Mouse (Mus musculus) intestine, postnatal 0 days (tissue): ENCODE data around the gene Actrt2. TPM values are rescaled to one million over a fixed set of nuclear protein-coding genes. Genes with fewer than 3 reads are reported as not detected.

ENCODE experiments used
- ATAC-seq: fragments of 200-750 bp; cut with Nextera tagmentation; 2 replicates; pipeline ENCODE4 v1.8.0; 2017; ENCODE audit warnings: mild to moderate bottlenecking, moderate TSS enrichment, moderate library complexity
- H3K27ac ChIP-seq: fragments of 300-500 bp; sonication (generic); 2 replicates; pipeline ENCODE4 v1.5.1; 2014; ENCODE audit warnings: mild to moderate bottlenecking, low read depth, low read length, moderate library complexity
- H3K27me3 ChIP-seq: fragments of 300-500 bp; sonication (generic); replicated peaks from 2 replicates; pipeline ENCODE4 v1.6.1; 2014; ENCODE audit warnings: low read length, mixed read lengths; ENCODE audit not compliant: control insufficient read depth, insufficient read depth
- H3K36me3 ChIP-seq: fragments of 300-500 bp; sonication (generic); 2 replicates; pipeline ENCODE4 v1.6.1; 2014; ENCODE audit warnings: mild to moderate bottlenecking, moderate library complexity; ENCODE audit not compliant: control insufficient read depth, insufficient read depth
- H3K4me1 ChIP-seq: fragments of 300-500 bp; sonication (generic); replicated peaks from 2 replicates; pipeline ENCODE4 v1.6.1; 2014; ENCODE audit warnings: antibody characterized with exemption, low read length, mixed read lengths; ENCODE audit not compliant: control insufficient read depth, insufficient read depth
- H3K4me2 ChIP-seq: fragments of 300-500 bp; sonication (generic); replicated peaks from 2 replicates; pipeline ENCODE4 v1.6.1; 2014; ENCODE audit warnings: low read depth, mild to moderate bottlenecking, moderate library complexity
- H3K4me3 ChIP-seq: fragments of 300-500 bp; sonication (generic); 2 replicates; pipeline ENCODE4 v1.5.1; 2014; ENCODE audit warnings: low read depth, low read length
- H3K9ac ChIP-seq: fragments of 300-500 bp; sonication (generic); 2 replicates; pipeline ENCODE4 v1.6.1; 2014; ENCODE audit warnings: mild to moderate bottlenecking, low read depth, low read length
- H3K9me3 ChIP-seq: fragments of 300-500 bp; sonication (generic); 2 replicates; pipeline ENCODE4 v1.6.1; 2016; ENCODE audit warnings: mixed run types; ENCODE audit not compliant: control insufficient read depth
- CTCF ChIP-seq: sonication (generic); IDR thresholded peaks from 2 replicates; pipeline ENCODE4 v1.5.1; 2016; ENCODE audit warnings: low read depth, mild to moderate bottlenecking, control low read depth, antibody characterized with exemption, moderate library complexity
- WGBS: fragments of 180-500 bp; shearing (Covaris S2); extraction: QIAGEN DNeasy Blood & Tissue Kit; methylation state at CpG from one replicate; pipeline ENCODE4 v1.1.7; 2014; 5-methylcytosine and 5-hydroxymethylcytosine counted together
- polyA plus RNA-seq: library from polyadenylated mRNA; unstranded; fragments of >200 nt; fragmentation: Nextera tagmentation; extraction: Ambion mirVana; gene quantifications from 2 replicates; pipeline ENCODE4 v1.2.1, GENCODE M21; 2015

Actrt2 gene
- polyA plus RNA-seq: not detected in 2 replicates

GRCm38 (mm10) chr4:154667767-154668166, at the start of gene Actrt2:
Gene Actrt2 (minus strand): TSS chr4:154667867.
- Histone ChIP-seq H3K4me1 (no peaks in the 10 kb centered on the region), H3K9ac (no peak within 1 kb of the TSS), H3K36me3 (no peaks in the 10 kb centered on the region), H3K4me2 (no peak within 1 kb of the TSS), H3K27ac (no peak within 1 kb of the TSS), H3K4me3 (no peak within 1 kb of the TSS), H3K27me3 (no peaks in the 10 kb centered on the region; the same call in 1 of the 2 replicates), H3K9me3 (no peaks in the 10 kb centered on the region)
- ATAC-seq: no peak
- WGBS: 88% methylated on average over 2 of the region's 2 CpGs
- no peak for TF ChIP-seq CTCF

- 34% methylated on average over 21 of the region's 21 CpGs for WGBS
- Histone ChIP-seq H3K9ac (no peak overlapping the region), H3K4me2 (peak overlapping the region; percentile 28; the same call in 1 of the 2 replicates), H3K27me3 (no peaks in the 10 kb centered on the region), H3K27ac (no peak overlapping the region), H3K4me3 (no peak overlapping the region), H3K9me3 (no peaks in the 10 kb centered on the region), H3K4me1 (no peaks in the 10 kb centered on the region), H3K36me3 (no peaks in the 10 kb centered on the region)
- no peak for TF ChIP-seq CTCF
- no peak for ATAC-seq
Measured at GRCm38 (mm10) chr4:154709391-154710107, 41.9 kb upstream of the Actrt2 start.

GRCm38 (mm10) chr4:154708811-154709210, 41.1 kb upstream of the Actrt2 start:
- H3K4me1 ChIP-seq: no peaks in the 10 kb centered on the region
- H3K27ac ChIP-seq: no peak overlapping the region
- no peak for ATAC-seq
- no peak overlapping the region for H3K9ac ChIP-seq
- no peaks in the 10 kb centered on the region for H3K9me3 ChIP-seq
- TF ChIP-seq CTCF: no peak
- no peak overlapping the region for H3K4me2 ChIP-seq
- no peaks in the 10 kb centered on the region for H3K36me3 ChIP-seq
- no peak overlapping the region for H3K4me3 ChIP-seq
- WGBS: 90% methylated on average over 2 of the region's 2 CpGs
- H3K27me3 ChIP-seq: no peaks in the 10 kb centered on the region

GRCm38 (mm10) chr4:154708223-154708622, 40.6 kb upstream of the Actrt2 start:
- no peak for TF ChIP-seq CTCF
- H3K4me3 ChIP-seq: no peak overlapping the region
- 83% methylated on average over 11 of the region's 11 CpGs for WGBS

DNA sequence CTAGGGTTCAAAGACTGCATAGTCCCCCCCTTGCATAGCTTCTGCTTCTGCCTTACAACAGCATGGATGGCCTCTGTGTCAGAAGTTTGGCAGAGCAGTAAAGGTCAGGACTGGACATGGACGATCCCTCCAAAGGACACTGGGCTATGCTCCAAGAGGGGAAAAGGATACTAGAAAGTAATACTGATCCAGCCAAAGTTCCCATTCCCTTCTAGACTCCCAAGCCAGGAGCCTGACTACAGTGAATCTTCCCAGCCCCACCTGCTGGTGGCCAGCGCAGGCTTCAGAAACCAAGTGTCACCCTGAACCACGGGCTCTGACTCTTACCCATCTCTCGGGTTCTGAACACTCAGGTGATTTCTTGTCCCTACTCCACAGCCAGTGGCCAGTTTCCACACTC, 39.9 kb upstream of the Actrt2 start:
- no peaks in the 10 kb centered on the region for H3K36me3 ChIP-seq
- H3K9ac ChIP-seq: no peak overlapping the region
- no peaks in the 10 kb centered on the region for H3K27me3 ChIP-seq
- TF ChIP-seq CTCF: 0 out of 2 replicates have a peak, but pooled peaks have one; percentile 2
- no peaks in the 10 kb centered on the region for H3K4me1 ChIP-seq
- no peak overlapping the region for H3K4me3 ChIP-seq
- H3K4me2 ChIP-seq: no peak overlapping the region
- no peaks in the 10 kb centered on the region for H3K9me3 ChIP-seq
- whole genome bisulfite sequencing: 87% methylated on average over 4 of the region's 4 CpGs
- ATAC-seq: no peak
- no peak overlapping the region for H3K27ac ChIP-seq

More at GRCm38 (mm10) chr4:154708223-154708622, 40.6 kb upstream of the Actrt2 start:
- Histone ChIP-seq H3K4me2 (no peak overlapping the region), H3K4me1 (no peaks in the 10 kb centered on the region), H3K9me3 (no peaks in the 10 kb centered on the region), H3K9ac (no peak overlapping the region), H3K27ac (no peak overlapping the region), H3K27me3 (no peaks in the 10 kb centered on the region), H3K36me3 (no peaks in the 10 kb centered on the region)
- ATAC-seq: no peak

DNA sequence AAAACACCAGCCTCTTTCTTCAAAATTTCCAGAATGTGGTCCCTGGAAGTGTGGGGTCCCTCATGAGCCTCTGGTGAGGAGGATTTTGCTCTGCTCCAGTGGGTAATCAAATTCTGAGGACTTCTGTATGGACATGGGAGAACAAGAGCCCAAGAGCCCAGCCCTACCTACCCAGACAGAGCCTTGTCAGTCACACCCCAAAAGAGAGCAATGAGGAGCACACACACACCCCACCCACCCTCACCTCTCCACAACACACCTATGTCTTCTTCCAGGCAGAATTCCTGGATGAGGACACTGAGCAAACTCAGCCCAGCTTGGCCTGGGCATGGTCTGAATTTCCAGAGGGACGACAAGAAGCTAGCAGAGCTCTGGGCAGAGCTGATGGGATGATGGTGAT, 38.8 kb upstream of the Actrt2 start:
- Histone ChIP-seq H3K9ac (no peak overlapping the region), H3K27ac (no peak overlapping the region), H3K4me3 (no peak overlapping the region), H3K4me1 (no peaks in the 10 kb centered on the region), H3K36me3 (no peaks in the 10 kb centered on the region), H3K27me3 (no peaks in the 10 kb centered on the region), H3K9me3 (no peaks in the 10 kb centered on the region), H3K4me2 (no peak overlapping the region)
- WGBS: 65% methylated on average over 1 of the region's 1 CpGs
- TF ChIP-seq CTCF: no peak
- no peak for ATAC-seq
